Mouse (Mus musculus) limb, embryonic 15.5 days (tissue): ENCODE data around the gene Tmed9. TPM values are rescaled to one million over a fixed set of nuclear protein-coding genes. Genes with fewer than 3 reads are reported as not detected.
"Not testable (repeated sequence)": the region's sequence is repeated elsewhere in the genome, so short reads cannot be mapped to it uniquely, and the experiment has no call there.

Source experiments
- ATAC-seq: fragments of 200-750 bp; cut with Nextera tagmentation; 2 replicates; pipeline ENCODE4 v1.8.0; 2017; ENCODE audit warnings: low read depth, moderate TSS enrichment; ENCODE audit not compliant: insufficient number of reproducible peaks, low FRiP score, low TSS enrichment
- H3K27ac ChIP-seq: fragments of 300-500 bp; sonication (generic); 2 replicates; pipeline ENCODE4 v1.5.1; 2015; ENCODE audit warnings: moderate library complexity, mild to moderate bottlenecking, inconsistent platforms
- H3K27me3 ChIP-seq: fragments of 300-500 bp; sonication (generic); 2 replicates; pipeline ENCODE4 v1.6.1; 2015; ENCODE audit warnings: inconsistent platforms
- H3K36me3 ChIP-seq: fragments of 300-500 bp; sonication (generic); 2 replicates; pipeline ENCODE4 v1.6.1; 2015; ENCODE audit warnings: inconsistent platforms
- H3K4me1 ChIP-seq: fragments of 300-500 bp; sonication (generic); 2 replicates; pipeline ENCODE4 v1.6.1; 2015; ENCODE audit warnings: inconsistent platforms
- H3K4me2 ChIP-seq: fragments of 300-500 bp; sonication (generic); 2 replicates; pipeline ENCODE4 v1.6.1; 2015; ENCODE audit warnings: mild to moderate bottlenecking, inconsistent platforms
- H3K4me3 ChIP-seq: fragments of 300-500 bp; sonication (generic); 2 replicates; pipeline ENCODE4 v1.5.1; 2015; ENCODE audit warnings: mild to moderate bottlenecking, inconsistent platforms
- H3K9ac ChIP-seq: fragments of 300-500 bp; sonication (generic); 2 replicates; pipeline ENCODE4 v1.6.1; 2015; ENCODE audit warnings: inconsistent platforms
- H3K9me3 ChIP-seq: fragments of 300-500 bp; sonication (generic); 2 replicates; pipeline ENCODE4 v1.6.1; 2016; ENCODE audit warnings: inconsistent platforms
- WGBS: fragments of 180-500 bp; shearing (Covaris S2); methylation state at CpG from one replicate; pipeline ENCODE4 v1.1.7; 2015; 5-methylcytosine and 5-hydroxymethylcytosine counted together
- polyA plus RNA-seq: library from polyadenylated mRNA; unstranded; fragments of >200 nt; fragmentation: Nextera tagmentation; extraction: Ambion mirVana; gene quantifications from 2 replicates; pipeline ENCODE4 v1.2.1, GENCODE M21; 2015

The Tmed9 gene
- polyA plus RNA-seq, 1 experiment from 2014 or later, result 263 TPM

- no peak overlapping the region for H3K4me2 ChIP-seq
- H3K27me3 ChIP-seq, result no peaks in the 10 kb centered on the region
- H3K36me3 ChIP-seq, result peaks cover 99% of the 10 kb centered on the region
- no peaks in the 10 kb centered on the region for H3K9me3 ChIP-seq
- 97% methylated on average over 4 of the region's 4 CpGs for WGBS
- no peak for ATAC-seq
- H3K27ac ChIP-seq, result no peak overlapping the region
- H3K4me1 ChIP-seq, result no peaks in the 10 kb centered on the region
- no peak overlapping the region for H3K9ac ChIP-seq
- H3K4me3 ChIP-seq, result no peak overlapping the region
Observed at GRCm38 (mm10) chr13:55542891-55543290, 30.6 kb upstream of the Tmed9 start.

GRCm38 (mm10) chr13:55543447-55543846, 30.1 kb upstream of the Tmed9 start:
- no peak overlapping the region for H3K9ac ChIP-seq
- H3K27me3 ChIP-seq, result no peaks in the 10 kb centered on the region
- ATAC-seq, result no peak
- H3K4me1 ChIP-seq, result no peaks in the 10 kb centered on the region
- no peaks in the 10 kb centered on the region for H3K9me3 ChIP-seq
- WGBS, result 88% methylated on average over 8 of the region's 8 CpGs
- no peak overlapping the region for H3K27ac ChIP-seq
- no peak overlapping the region for H3K4me2 ChIP-seq
- H3K4me3 ChIP-seq, result no peak overlapping the region
- H3K36me3 ChIP-seq, result peaks cover 99% of the 10 kb centered on the region

- no peak for ATAC-seq
Observed at GRCm38 (mm10) chr13:55544792-55545191, 28.7 kb upstream of the Tmed9 start.

GRCm38 (mm10) chr13:55547916-55548315, 25.6 kb upstream of the Tmed9 start:
- no peaks in the 10 kb centered on the region for H3K9me3 ChIP-seq
- no peaks in the 10 kb centered on the region for H3K27me3 ChIP-seq
- no peak overlapping the region for H3K4me3 ChIP-seq
- ATAC-seq, result no peak
- no peak overlapping the region for H3K27ac ChIP-seq
- WGBS, result 86% methylated on average over 2 of the region's 2 CpGs
- H3K4me2 ChIP-seq, result no peak overlapping the region
- no peak overlapping the region for H3K9ac ChIP-seq
- H3K36me3 ChIP-seq, result peaks cover 99% of the 10 kb centered on the region
- no peaks in the 10 kb centered on the region for H3K4me1 ChIP-seq

More at GRCm38 (mm10) chr13:55544792-55545191, 28.7 kb upstream of the Tmed9 start:
- H3K4me3 ChIP-seq, result no peak overlapping the region
- H3K4me2 ChIP-seq, result no peak overlapping the region
- 90% methylated on average over 6 of the region's 6 CpGs for WGBS
- no peaks in the 10 kb centered on the region for H3K9me3 ChIP-seq
- H3K27ac ChIP-seq, result no peak overlapping the region
- no peaks in the 10 kb centered on the region for H3K27me3 ChIP-seq
- H3K4me1 ChIP-seq, result no peaks in the 10 kb centered on the region
- H3K36me3 ChIP-seq, result peaks cover 99% of the 10 kb centered on the region
- no peak overlapping the region for H3K9ac ChIP-seq

GRCm38 (mm10) chr13:55548426-55548825, 25.1 kb upstream of the Tmed9 start:
- Histone ChIP-seq H3K9me3 (no peaks in the 10 kb centered on the region), H3K27me3 (no peaks in the 10 kb centered on the region), H3K4me1 (no peaks in the 10 kb centered on the region), H3K4me3 (no peak overlapping the region), H3K9ac (no peak overlapping the region), H3K36me3 (peaks cover 99% of the 10 kb centered on the region), H3K27ac (no peak overlapping the region), H3K4me2 (no peak overlapping the region)
- no peak for ATAC-seq
- WGBS, result 89% methylated on average over 5 of the region's 5 CpGs

- ATAC-seq, result no peak
- Histone ChIP-seq H3K27ac (no peak overlapping the region), H3K27me3 (no peaks in the 10 kb centered on the region), H3K4me1 (no peaks in the 10 kb centered on the region), H3K4me2 (no peak overlapping the region), H3K4me3 (no peak overlapping the region), H3K9me3 (no peaks in the 10 kb centered on the region), H3K36me3 (peaks cover 99% of the 10 kb centered on the region), H3K9ac (no peak overlapping the region)
- 91% methylated on average over 15 of the region's 15 CpGs for WGBS
Observed at GRCm38 (mm10) chr13:55549061-55549460, 24.5 kb upstream of the Tmed9 start.

- Histone ChIP-seq H3K9ac (no peak overlapping the region), H3K4me1 (no peaks in the 10 kb centered on the region), H3K27me3 (no peaks in the 10 kb centered on the region), H3K4me2 (no peak overlapping the region), H3K4me3 (no peak overlapping the region), H3K27ac (no peak overlapping the region), H3K36me3 (peaks cover 55% of the 10 kb centered on the region), H3K9me3 (no peaks in the 10 kb centered on the region)
- ATAC-seq, result no peak
- 89% methylated on average over 9 of the region's 9 CpGs for WGBS
Observed at GRCm38 (mm10) chr13:55555921-55556320, 17.6 kb upstream of the Tmed9 start.

- no peak overlapping the region for H3K4me2 ChIP-seq
- no peaks in the 10 kb centered on the region for H3K4me1 ChIP-seq
- no peak overlapping the region for H3K9ac ChIP-seq
- no peaks in the 10 kb centered on the region for H3K27me3 ChIP-seq
- no peaks in the 10 kb centered on the region for H3K9me3 ChIP-seq
- no peak overlapping the region for H3K27ac ChIP-seq
- H3K4me3 ChIP-seq, result no peak overlapping the region
- peaks cover 40% of the 10 kb centered on the region for H3K36me3 ChIP-seq
- 66% methylated on average over 6 of the region's 6 CpGs for WGBS
- ATAC-seq, result no peak
Observed at GRCm38 (mm10) chr13:55557499-55557898, 16.0 kb upstream of the Tmed9 start.

GRCm38 (mm10) chr13:55563266-55563879, 10.2 kb upstream of the Tmed9 start:
- Histone ChIP-seq H3K4me3 (no peak overlapping the region), H3K9me3 (no peaks in the 10 kb centered on the region), H3K27ac (no peak overlapping the region), H3K27me3 (no peaks in the 10 kb centered on the region), H3K4me1 (no peaks in the 10 kb centered on the region; the same call in 1 of the 2 replicates), H3K36me3 (peaks cover 14% of the 10 kb centered on the region; the same call in 1 of the 2 replicates), H3K9ac (no peak overlapping the region), H3K4me2 (no peak overlapping the region)
- ATAC-seq, result no peak
- 56% methylated on average over 7 of the region's 7 CpGs for WGBS

- Histone ChIP-seq H3K9ac (no peak overlapping the region), H3K27ac (no peak overlapping the region), H3K36me3 (peaks cover 18% of the 10 kb centered on the region; the same call in 1 of the 2 replicates), H3K9me3 (no peaks in the 10 kb centered on the region), H3K4me2 (no peak overlapping the region), H3K4me1 (peaks cover 14% of the 10 kb centered on the region), H3K27me3 (no peaks in the 10 kb centered on the region), H3K4me3 (no peak overlapping the region)
- 88% methylated on average over 6 of the region's 6 CpGs for WGBS
- ATAC-seq, result no peak
Observed at GRCm38 (mm10) chr13:55567001-55567400, 6.5 kb upstream of the Tmed9 start.

GRCm38 (mm10) chr13:55567949-55568348, 5.6 kb upstream of the Tmed9 start:
- H3K4me3 ChIP-seq, result no peak overlapping the region
- no peaks in the 10 kb centered on the region for H3K27me3 ChIP-seq
- 84% methylated on average over 2 of the region's 2 CpGs for WGBS
- peaks cover 18% of the 10 kb centered on the region for H3K4me1 ChIP-seq
- H3K9ac ChIP-seq, result no peak overlapping the region
- H3K36me3 ChIP-seq, result peaks cover 18% of the 10 kb centered on the region; the same call in 1 of the 2 replicates
- ATAC-seq, result no peak
- H3K4me2 ChIP-seq, result no peak overlapping the region
- no peaks in the 10 kb centered on the region for H3K9me3 ChIP-seq
- no peak overlapping the region for H3K27ac ChIP-seq

GRCm38 (mm10) chr13:55568524-55568923, 5.0 kb upstream of the Tmed9 start:
- 86% methylated on average over 4 of the region's 4 CpGs for WGBS
- not testable (repeated sequence) for H3K27me3 ChIP-seq, ATAC-seq, H3K9ac ChIP-seq, H3K4me3 ChIP-seq, H3K4me2 ChIP-seq, H3K27ac ChIP-seq, H3K9me3 ChIP-seq
- H3K36me3 ChIP-seq, result 0 out of 2 replicates have a peak, but pooled peaks cover 16% of the 10 kb centered on the region
- peaks cover 18% of the 10 kb centered on the region for H3K4me1 ChIP-seq
